Mouse (Mus musculus) layer of hippocampus, adult 9-11 months (tissue): ENCODE data around the gene Galnt14.

Experiments
- DNase-seq: peaks from one replicate; pipeline ENCODE4 v3.0.0; 2022

Gene Galnt14

GRCm38 (mm10) chr17:73663237-73663636, 47.0 kb downstream of the Galnt14 start:
- no peak for DNase-seq

DNA sequence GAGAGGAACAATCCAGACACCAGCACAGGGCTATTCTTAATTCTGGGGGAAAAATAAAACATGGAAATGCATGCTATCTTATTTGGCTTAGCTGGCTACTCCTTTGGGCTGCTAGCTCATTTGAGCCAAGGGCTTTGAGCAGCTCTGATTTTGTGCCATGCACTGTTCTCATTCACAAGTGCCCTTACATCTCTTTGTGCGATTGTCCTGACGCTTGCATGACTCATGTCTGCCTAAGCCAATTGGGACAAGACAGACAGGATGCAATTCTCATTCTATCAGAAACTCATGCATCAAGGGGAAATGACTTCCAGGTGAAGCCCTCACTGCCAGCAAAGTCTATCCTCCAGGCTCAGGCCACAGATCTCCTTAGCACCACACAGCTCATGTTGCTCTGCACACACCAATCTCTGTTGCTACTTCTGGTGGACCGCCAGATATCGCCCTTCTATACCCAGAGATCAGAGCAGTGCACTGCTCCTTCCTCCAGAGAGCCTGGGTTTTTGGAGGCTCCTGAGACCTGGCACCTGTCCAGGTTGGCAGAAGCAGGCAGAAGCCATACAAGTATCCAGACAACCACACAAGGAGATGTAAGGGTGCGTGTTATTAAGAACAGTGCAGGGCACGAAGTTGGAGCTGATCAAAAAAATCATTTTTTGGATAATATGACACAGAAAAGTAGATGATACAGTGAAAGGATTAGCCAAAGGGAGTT, 51.4 kb downstream of the Galnt14 start:
- no peak for DNase-seq

- DNase-seq, result no peak
These were observed 53.9 kb downstream of the Galnt14 start for GRCm38 (mm10) chr17:73656373-73656772.

GRCm38 (mm10) chr17:73654261-73654660, 56.0 kb downstream of the Galnt14 start:
- DNase-seq, result no peak

GRCm38 (mm10) chr17:73649371-73649770, 60.9 kb downstream of the Galnt14 start:
- peak; percentile 42 for DNase-seq

DNA sequence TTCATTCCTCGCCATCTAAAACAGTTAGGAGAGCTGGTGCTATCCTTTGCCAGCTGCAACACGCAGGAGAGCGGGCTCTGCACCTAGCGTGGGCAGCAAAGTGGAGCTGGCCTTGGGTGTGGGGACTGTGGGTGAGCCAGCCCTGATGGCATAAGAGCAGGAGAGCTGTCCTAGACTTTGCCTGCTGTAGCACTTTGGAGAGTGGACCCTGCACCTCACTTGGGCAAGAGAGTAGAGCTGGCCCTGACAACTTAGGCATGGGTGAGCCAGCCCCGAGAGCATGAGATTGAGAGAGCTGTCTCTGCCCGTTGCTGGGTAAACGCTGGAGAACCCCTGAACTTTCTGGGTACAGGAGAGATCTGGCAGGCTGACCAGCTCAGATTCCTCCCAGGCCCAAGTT, 68.6 kb downstream of the Galnt14 start:
- DNase-seq, result no peak

DNA sequence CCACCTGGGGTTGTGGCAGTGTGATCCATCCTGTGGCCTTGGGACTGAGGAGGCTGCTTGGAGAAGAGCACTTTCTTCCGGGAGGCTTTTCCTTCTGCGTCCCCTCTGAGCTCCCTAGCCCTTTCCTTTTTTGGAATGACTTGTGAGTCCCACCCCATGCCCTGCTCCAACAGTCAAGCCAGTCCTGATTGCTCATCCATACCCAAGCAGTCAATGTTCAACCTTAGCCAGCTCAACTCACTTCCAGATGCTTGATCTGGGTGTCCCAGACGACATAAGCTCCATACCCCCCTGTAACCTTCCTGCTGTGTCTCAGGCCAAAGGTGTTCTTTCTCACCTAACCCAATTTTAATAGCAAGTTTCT, 70.2 kb downstream of the Galnt14 start:
- DNase-seq, result no peak

DNA sequence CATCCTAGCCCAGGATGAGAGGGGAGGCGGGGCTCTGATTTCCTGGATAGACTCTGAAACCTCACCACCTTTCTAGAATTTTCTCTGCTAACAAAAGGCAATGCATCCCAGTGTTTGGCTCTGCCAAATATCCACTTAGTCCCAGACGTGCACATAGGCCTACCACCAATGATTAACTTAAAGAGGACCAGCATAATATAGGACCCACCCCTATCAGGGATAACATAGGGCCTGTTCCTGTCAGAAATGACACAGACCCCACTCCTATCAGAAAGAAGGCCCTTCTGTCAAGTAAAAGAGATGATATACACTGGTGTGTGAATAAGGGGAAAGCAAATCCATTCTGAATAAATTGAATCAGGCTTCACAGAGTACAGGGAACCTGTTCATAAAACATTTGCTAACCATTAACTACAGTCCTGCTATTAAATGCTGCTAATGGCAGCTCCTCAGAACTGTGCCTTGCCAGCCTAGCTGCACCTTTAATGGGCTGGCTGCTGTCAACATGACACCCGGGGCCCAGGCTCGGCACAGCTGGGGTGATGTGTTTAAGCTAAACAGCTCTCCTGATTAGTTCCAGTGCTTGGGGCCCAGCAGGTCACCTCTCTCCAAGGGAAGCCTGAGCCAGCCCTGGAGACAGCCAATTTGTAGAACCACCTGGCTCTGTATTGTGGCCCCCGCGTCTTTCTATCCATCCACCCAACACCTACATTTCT, 70.7 kb downstream of the Galnt14 start:
- no peak for DNase-seq

DNA sequence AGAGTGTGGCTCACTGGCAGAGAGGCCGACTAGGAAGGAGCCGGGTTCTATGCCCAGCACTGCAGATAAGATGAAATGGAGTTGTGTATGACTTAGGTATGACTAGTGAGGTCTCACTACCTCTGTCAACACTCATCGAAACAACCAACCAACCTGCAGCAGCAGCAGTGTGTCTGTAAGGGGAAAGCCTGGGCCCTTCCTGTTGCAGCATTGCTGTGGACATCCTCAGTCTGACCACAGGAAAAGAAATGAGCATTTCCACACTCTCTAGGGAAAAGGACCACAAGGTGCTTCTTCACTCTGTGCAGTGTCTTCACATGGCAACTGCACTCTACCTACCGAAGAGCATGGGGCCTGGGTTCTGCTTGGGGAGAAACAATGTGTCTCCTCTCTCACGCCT, 73.3 kb downstream of the Galnt14 start:
- no peak for DNase-seq

GRCm38 (mm10) chr17:73634896-73635295, 75.4 kb downstream of the Galnt14 start:
- DNase-seq, result no peak

- DNase-seq, result no peak
These were observed 76.1 kb downstream of the Galnt14 start for GRCm38 (mm10) chr17:73633991-73634710.

DNA sequence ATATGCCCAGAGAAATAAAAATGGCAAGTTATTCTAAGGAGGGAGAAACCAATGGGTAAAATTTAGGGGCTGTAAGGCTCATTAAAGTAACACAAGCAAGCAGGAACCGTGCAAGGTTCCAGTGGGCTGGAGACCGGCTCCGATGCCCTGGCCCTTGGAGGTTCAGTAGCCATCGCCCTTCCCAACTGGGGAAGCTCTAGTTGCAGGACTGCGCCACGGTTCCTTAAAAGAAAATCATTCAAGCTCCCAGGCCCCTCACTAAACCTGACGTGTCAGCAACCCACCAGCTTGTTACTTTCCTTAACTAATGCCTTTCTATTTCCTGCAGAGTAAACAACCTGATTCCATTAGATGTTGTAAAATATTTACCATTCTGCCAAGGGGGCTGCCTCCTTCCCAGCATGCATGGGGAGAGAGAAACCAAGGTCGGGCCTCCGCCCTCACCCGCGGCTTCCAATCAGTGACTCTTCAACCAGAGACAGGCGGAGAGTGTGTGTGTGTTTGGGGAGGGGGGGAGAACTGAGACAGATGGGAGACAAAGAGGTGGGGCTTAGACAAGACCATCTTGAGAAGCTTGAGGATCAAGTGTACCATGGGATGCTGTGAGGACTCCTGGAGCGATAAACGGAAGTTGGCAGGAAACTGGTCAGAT, 81.9 kb downstream of the Galnt14 start:
- no peak for DNase-seq

DNA sequence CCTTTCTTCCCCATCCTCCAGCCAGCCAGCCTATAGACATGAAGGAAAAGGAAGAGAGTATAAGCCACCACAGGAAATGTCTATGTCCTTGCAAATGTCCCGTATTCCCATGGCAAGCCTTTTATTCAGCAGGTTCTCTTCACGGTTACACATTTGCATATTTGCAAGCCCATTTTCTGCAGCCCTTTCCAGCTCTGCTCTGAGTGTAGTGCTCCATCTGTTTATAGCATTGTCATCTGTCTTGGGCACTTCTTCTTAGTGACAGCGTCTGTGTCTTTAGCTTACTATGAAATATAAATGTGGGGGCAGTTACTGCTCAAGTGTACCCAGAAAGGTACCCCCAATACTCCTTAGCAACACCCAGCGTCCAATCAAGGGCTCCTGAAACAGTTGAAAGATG, 83.3 kb downstream of the Galnt14 start:
- peak; percentile 33 for DNase-seq

- no peak for DNase-seq
These were observed 90.2 kb downstream of the Galnt14 start for GRCm38 (mm10) chr17:73620049-73620448.

DNA sequence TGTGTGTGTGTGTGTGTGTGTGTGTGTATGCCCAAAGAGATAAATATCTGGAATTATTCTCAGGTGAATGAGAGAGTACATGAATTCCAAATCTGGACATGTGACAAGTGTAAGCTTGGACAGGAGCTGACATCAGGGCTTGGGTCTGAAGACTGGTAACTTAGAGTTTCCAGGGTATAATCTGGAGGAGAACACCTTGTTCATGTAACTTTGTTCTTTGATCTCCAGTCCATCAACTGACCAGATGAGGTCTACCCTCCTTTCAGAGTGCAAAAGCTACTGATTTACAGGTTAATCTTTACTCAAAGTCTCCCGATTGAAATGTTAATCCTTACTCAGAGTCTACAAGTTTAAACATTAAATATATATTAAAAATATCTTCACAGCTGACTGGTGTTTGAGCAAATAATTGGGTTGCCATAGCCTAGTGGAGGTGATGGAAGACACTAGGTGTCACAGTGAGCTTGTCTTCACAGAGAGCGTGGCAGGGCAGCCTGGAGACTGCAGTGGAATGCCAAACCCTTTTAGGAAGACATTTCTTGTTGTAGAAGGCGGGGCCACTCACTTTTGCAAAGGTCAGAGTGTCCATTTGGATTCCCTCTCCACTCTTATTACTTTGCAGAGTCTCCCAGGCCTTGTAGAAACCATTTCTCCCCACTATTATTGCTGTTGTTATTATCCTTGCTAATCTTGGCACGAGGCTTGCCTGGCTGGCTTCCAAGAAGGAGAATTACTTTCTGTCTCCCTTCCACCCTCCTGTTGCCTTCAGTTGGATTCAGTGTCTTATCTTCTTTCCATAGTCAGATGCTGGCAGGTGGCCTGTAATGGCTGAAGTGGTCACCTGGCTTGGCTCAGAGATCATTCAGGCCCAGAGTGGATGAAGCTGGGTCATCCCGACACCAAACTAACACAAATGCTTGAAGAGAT, 107.4 kb downstream of the Galnt14 start:
- no peak for DNase-seq

DNA sequence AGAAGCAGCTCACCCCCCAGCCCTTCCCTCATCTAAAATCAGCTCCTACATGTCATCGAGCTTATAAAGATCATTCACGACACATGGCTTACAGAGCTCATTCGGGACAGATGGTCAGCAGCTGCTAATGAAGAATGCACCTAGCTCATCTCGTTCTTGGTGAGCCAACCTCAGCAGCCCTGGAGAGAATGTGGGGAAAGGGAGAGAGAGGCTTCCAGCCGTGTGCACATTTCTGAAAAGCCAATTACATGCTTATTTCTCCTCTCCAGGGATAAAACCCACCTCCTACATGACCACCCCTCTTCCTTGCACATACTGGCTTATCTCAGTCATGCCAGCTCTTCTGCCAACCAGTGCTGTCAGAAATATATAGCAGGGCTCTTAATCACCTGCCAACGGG, 110.3 kb downstream of the Galnt14 start:
- no peak for DNase-seq

DNA sequence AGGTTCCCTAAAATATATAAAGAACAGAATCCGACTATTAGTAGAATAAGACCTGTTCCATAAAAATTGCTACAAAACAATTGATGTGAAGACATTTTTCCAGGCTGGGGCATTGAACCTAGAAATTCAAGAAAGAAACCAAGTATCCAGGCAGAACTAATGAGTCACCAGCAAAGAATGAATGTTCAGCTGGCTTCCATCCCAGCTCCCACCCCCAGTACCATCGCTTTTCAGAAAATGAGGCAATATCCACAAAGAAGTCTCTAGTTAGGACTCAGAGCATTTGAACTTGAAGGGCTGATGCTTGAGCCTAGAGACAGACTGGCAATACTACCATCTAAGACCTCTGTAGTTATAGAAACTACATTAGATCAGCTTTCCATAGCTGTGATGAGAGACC, 118.2 kb downstream of the Galnt14 start:
- DNase-seq, result peak; percentile 22

DNA sequence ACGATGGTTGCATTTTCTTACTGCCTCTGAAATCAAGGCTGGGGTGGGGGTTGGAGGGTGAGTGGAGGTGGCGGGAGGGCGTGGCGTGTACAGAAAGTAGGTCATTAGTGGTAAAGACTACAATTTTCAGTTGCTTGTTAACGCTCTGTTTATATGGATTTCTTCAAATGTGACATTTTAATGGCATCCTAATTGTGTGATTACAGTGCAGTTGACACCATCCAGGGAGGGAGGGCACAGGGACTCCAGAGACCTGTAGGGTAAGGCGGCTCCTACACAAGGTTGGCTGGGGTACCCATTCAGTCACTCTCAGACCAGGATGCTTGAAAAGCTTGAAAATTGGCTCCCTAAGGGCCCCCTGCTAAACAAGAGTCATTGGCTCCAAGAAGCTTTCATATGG, 122.7 kb downstream of the Galnt14 start:
- no peak for DNase-seq

DNA sequence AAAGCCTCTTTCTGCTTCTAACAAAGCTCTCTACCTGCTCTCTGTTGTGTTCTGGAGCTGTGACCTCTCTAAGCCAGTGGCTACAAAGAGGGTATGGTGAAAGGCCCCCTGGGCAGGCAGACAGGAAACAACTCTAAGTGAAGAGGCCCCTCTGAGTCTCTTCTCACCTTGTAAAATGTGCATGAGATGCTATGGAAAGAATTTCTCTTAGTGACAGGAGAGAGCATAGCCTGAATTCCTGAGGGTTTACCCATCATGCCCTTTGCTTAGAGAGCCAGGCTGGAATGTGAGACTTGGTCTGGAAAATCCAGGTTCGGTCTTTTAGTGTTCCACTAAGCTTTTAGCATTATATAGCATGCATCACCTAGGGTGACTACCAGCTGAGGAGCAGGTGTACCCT, 136.1 kb downstream of the Galnt14 start:
- DNase-seq, result no peak

GRCm38 (mm10) chr17:73572881-73573280, 137.4 kb downstream of the Galnt14 start:
- no peak for DNase-seq

DNA sequence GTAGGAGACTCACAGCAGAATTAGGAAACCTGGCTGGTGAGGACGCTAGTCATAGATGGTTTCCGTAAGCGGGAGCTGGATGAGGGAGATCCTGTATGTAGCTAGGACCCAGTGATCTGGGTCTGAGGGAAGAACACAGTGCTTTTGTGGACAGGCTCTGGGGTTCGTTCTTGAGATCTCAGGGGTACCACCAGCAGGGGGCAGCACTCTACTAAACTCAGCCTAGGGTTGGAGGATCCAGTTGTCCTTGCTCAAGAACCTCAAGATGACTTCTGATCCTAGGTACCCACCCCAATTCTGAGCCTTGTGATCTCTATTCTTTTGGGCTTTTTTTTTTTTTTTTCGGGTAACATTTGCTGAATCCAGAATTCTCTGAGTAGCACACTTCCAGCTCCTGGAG, 137.8 kb downstream of the Galnt14 start:
- peak; percentile 29 for DNase-seq

- no peak for DNase-seq
These were observed 138.3 kb downstream of the Galnt14 start for GRCm38 (mm10) chr17:73571961-73572360.
